Mouse (Mus musculus): ENCODE results near the gene Gm14393. TPM values are rescaled to one million over a fixed set of nuclear protein-coding genes. Genes with fewer than 3 reads are reported as not detected.

Gm14393 gene
- polyA plus RNA-seq (2012; rRNA removed) = not detected in 2 replicates

GRCm38 (mm10) chr2:175067681-175068261, at the start of gene Gm14393:
Gm14393 (minus strand) TSS chr2:175067781.

Other genes starting within 250 kb of the Gm14393 start
- gene Gm14444, start 57.5 kb downstream of the Gm14393 start, polyA plus RNA-seq (2012; rRNA removed) = not detected in 2 replicates
- 0.12 and 0.28 TPM in 2 replicates for gene Gm14399, start 74.2 kb upstream of the Gm14393 start, polyA plus RNA-seq (2012; rRNA removed)
- gene Gm14443, start 108.1 kb upstream of the Gm14393 start, polyA plus RNA-seq (2012; rRNA removed) = 0.06 and 0.08 TPM in 2 replicates
- 1.9 TPM in 2 replicates for gene Gm14391, start 139.1 kb upstream of the Gm14393 start, polyA plus RNA-seq (2012; rRNA removed)
- not detected in 2 replicates for gene Gm14440, start 207.3 kb upstream of the Gm14393 start, polyA plus RNA-seq (2012; rRNA removed)

All from colon, adult 2 months (tissue).